Mouse (Mus musculus) frontal cortex, postnatal 36 days (tissue): ENCODE measurements around the gene Gm10134.
"Not testable (repeated sequence)": the region's sequence is repeated elsewhere in the genome, so short reads cannot be mapped to it uniquely, and the experiment has no call there.

Experiments
- DNase-seq, 2 experiments: peaks; one replicate each; pipeline ENCODE4 v3.0.0; 2022; ENCODE audit warnings: low spot score in 2 of 2

Gm10134 gene

GRCm38 (mm10) chr2:28505795-28506194 lies at the start of gene Gm10134:
Gene Gm10134 (plus strand): TSS chr2:28506095.
- DNase-seq = no peak

GRCm38 (mm10) chr2:28456616-28457015 lies 49.3 kb upstream of the Gm10134 start:
- no peak for DNase-seq

DNA sequence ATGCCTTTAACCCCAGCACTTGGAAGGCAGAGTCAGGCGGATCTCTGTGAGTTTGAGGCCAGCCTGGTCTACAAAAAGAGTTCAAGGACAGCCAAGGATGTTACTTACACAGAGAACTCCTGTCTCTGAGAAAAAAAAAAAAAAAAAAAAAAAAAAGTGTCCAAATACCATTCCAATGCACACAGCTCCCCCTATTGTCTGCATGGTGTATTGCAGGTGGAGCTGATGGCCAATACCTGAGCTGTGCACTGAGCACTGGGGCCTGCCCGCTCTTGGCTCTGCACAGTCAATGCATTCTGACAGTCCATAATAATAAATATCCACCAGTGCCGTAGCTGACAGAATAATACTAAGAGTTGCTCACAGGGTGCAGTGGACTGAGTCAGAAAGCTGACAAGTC lies 42.0 kb upstream of the Gm10134 start:
- DNase-seq = peak; percentile 75 to 82

- DNase-seq = no peak
These were observed 41.0 kb upstream of the Gm10134 start for GRCm38 (mm10) chr2:28464919-28465318.

DNA sequence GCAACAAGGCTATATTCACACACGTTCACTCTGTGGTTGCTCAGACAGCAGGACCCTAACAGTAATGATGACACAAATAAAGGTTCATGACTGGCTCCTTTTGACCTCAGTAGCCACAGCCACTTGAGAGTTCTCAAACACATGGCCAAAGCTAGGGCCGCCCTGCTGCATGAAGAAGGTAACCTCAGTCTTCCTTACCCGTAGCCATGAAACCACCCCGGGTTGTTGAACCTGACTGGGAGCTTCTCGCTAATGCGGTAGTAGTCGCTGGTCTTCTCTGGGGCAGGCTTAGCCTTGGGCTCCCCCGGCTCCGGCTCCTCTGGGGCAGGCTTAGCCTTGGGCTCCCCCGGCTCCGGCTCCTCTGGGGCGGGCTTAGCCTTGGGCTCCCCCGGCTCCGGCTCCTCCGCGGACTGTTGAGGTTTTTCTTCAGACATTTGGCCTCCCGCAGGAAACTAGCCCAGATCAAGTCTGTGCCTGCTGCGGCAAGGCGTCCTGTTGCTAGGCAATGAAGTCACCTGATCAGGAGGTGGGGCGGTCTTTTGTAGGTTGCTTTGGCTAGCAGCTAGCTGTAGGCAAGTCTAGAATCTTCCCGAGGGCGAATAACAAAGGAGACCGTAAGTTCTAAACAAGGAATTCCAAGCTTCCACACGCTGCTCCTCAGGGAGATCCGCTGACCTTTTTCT lies 39.9 kb upstream of the Gm10134 start, which contains the start of gene 1700007K13Rik:
1700007K13Rik (minus strand) TSS at position 497 of the 683 bp plus-strand sequence.
- DNase-seq = peak; percentile 75 to 82

DNA sequence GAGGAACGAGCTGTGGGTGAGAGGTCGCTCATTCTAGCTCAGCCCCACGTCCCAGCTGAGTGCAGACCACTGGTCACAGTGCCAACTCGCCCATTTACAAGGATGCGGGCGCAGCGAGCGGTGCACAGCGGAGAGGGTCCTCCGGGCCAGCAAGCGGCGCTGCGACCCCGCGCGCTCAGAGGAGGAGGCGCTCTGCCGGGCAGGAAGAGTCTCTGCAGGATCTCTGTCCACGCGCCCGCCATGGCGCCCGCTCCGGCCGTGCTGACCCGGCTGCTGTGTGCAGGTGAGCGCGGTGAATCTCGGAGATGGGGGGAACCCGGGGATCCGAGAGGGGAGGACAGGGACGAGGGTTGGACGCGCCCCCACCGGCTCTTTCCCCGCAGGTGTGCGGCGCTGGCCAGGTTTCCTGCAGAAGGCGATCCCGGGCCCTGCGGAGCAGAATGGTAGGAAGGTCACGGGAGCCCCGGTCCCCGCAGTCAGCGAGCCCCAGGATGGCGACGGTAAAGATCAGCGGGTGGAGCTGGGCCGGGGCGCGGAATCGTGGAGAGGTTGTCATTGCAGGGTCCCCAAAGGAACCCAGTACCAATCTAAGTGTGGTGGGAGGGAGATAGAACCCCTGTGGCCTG lies 37.9 kb upstream of the Gm10134 start, which contains the start of gene Mrps2:
Mrps2 (plus strand) TSS at position 207 of the 626 bp plus-strand sequence.
- DNase-seq = peak; percentile 85 to 87

- peak in 1 of 2 experiments; percentile 1 for DNase-seq
These were observed 37.2 kb upstream of the Gm10134 start for GRCm38 (mm10) chr2:28468486-28469225.

DNA sequence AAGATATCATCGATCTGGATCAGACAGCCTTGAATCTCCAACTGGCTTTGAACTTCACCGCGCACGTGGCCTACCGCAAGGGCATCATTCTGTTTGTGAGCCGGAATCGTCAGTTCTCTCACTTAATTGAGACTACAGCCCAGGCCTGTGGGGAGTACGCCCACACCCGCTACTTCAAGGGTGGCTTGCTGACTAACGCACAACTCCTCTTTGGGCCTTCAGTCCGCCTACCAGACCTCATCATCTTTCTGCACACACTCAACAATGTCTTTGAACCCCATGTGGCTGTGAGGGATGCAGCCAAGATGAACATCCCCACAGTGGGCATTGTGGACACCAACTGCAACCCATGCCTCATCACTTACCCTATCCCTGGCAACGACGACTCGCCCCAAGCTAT lies 36.4 kb upstream of the Gm10134 start:
- peak in 1 of 2 experiments; percentile 0 for DNase-seq

- DNase-seq = no peak
These were observed 35.3 kb upstream of the Gm10134 start for GRCm38 (mm10) chr2:28470591-28470990.

DNA sequence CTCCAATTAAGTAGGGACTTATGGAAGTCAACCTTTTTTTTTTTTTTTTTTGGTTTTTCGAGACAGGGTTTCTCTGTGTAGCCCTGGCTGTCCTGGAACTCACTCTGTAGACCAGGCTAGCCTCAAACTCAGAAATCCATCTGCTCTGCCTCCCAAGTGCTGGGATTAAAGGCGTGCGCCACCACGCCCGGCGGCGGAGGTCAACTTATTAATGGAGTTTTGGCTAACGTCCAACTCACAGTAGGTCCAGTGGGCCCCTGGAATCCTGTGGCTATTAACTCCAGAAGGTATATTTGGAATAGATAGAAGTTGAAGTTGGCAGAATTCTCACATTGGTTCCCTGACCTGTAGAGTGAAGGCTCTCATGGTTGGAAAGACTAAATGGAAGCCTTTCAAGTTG lies 33.9 kb upstream of the Gm10134 start:
- peak in 1 of 2 experiments; percentile 1 for DNase-seq

- not testable (repeated sequence) for DNase-seq
These were observed 27.9 kb upstream of the Gm10134 start for GRCm38 (mm10) chr2:28477993-28478392.

- no peak for DNase-seq
These were observed 26.4 kb upstream of the Gm10134 start for GRCm38 (mm10) chr2:28479208-28480204.

GRCm38 (mm10) chr2:28483861-28484260 lies 22.0 kb upstream of the Gm10134 start:
- no peak for DNase-seq

GRCm38 (mm10) chr2:28494521-28494920 lies 11.4 kb upstream of the Gm10134 start:
- DNase-seq = no peak

DNA sequence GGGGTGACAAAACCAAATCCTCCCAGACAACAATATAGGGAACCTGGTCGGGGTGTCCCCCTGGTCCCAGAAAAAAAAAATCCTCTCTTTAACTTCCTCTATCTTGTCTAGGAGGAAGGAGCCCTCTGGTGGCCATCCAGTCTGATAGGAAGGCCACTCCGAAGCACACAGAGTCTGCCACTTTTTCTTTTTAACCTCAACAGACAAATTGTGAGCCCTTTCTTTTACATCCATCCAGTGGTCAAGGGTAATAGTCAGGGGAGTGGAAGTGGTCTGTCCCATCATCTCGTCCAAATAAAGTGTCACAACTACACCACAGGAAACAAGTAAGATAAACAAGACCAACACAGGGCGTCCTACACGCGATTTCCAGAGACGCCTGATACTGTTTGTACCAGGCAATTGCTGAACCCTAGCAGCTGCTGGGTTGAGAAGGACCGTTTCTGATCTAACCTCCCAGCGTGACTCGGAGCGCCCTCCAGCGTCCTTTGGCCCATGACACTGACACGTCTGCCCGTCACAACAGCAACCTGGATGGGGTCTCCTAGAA lies 10.6 kb upstream of the Gm10134 start:
- DNase-seq = peak in 1 of 2 experiments; percentile 18

GRCm38 (mm10) chr2:28495801-28496595 lies 9.9 kb upstream of the Gm10134 start:
- no peak for DNase-seq

DNA sequence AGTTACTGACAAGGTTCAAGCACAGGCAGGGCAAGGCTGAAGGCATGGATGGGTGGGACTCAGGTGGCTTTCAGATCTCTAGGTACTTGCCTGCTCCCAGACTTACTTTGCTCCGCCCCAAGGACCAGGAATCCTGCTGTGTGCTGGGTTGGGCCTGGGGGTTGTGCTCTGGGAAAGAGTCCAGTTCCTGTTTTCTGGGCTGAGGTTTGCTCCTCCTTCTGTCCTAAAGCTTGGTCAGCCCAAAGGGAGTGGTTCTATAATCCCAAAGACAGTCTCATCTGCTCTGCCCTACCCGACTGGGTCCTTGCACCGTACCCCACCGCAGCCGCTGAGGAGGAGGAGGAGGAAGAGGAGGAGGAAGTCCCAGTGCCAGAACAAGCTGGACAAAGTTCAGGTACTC lies 9.2 kb upstream of the Gm10134 start, which contains the start of gene Gbgt1:
Gbgt1 (plus strand) TSS at position 221 of the 400 bp plus-strand sequence.
- DNase-seq = no peak

DNA sequence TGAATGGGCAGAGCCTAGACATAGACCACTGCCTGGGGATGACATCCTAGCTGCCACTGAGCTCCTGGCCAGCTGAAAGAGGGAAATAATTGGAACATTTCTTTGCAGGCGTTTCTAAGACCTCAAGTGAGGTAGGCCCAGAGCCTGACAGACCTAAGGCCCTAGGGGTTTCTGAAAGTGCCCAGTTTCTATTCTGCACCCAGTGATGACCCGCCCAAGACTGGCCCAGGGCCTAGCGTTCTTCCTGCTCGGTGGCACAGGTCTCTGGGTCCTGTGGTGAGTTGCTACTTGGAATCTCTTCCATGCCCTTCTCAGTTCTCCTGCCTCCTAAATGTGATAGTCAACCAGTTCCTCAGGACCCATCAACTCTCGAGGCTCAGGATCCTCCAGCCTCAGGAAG lies 8.3 kb upstream of the Gm10134 start:
- DNase-seq = no peak

GRCm38 (mm10) chr2:28498431-28498830 lies 7.5 kb upstream of the Gm10134 start:
- no peak for DNase-seq

DNA sequence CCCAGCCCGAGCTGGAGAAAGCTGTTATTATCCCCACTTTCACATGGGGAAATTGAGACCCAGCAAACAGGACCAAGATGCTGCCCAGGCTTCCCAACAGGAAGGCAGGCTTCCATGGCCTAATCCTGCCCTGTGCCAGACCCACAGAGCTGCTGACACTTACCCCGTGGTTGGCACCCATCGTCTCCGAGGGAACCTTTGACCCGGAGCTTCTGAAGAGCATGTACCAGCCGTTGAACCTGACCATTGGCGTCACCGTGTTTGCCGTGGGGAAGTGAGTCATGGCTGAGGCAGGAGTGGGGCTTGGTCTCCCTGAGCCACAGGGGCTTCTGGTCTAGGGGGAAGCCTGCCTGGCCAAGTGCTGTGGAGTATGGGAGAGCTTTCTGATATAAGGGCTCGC lies 2.9 kb upstream of the Gm10134 start:
- DNase-seq = no peak
